Mouse (Mus musculus) left cerebral cortex, postnatal 36 days (tissue): ENCODE data around the gene Olfr458. TPM values are rescaled to one million over a fixed set of nuclear protein-coding genes. Genes with fewer than 3 reads are reported as not detected.
"Not testable (repeated sequence)": the region's sequence is repeated elsewhere in the genome, so short reads cannot be mapped to it uniquely, and the experiment has no call there.

Experiments
- DNase-seq, 2 experiments: peaks; one replicate each; pipeline ENCODE4 v3.0.0; 2021 to 2022; ENCODE audit warnings: low spot score in 2 of 2, mixed read lengths in 1 of 2
- intact Hi-C: fragments of 180-260 bp; cut with DNase I; formaldehyde crosslinking; loops from one replicate; pipeline ENCODE4 v1.15.1; 2025
- total RNA-seq, 2 experiments: library from RNA; stranded (reverse); gene quantifications; 2 replicates each; pipeline ENCODE4 v1.2.3; 2021

Gene Olfr458
- not detected for total RNA-seq

- no peak for DNase-seq
- intact Hi-C loops: no loop called here
Observed at GRCm38 (mm10) chr6:42465096-42465495, at the start of gene Olfr458. Gene Olfr458, minus strand, starts transcription at chr6:42465196.

- no peak for DNase-seq
- intact Hi-C loops: no loop called here
Observed at GRCm38 (mm10) chr6:42513461-42513860, 48.5 kb upstream of the Olfr458 start.

GRCm38 (mm10) chr6:42509311-42509710 lies 44.3 kb upstream of the Olfr458 start:
- intact Hi-C loops: no loop called here
- no peak for DNase-seq

- DNase-seq: no peak
Observed at GRCm38 (mm10) chr6:42503478-42503877, 38.5 kb upstream of the Olfr458 start.

GRCm38 (mm10) chr6:42489731-42490130 lies 24.7 kb upstream of the Olfr458 start:
- intact Hi-C loops: no loop called here
- no peak for DNase-seq

More at GRCm38 (mm10) chr6:42503478-42503877, 38.5 kb upstream of the Olfr458 start:
- intact Hi-C loops: no loop called here

- intact Hi-C loops: no loop called here
- no peak for DNase-seq
Observed at GRCm38 (mm10) chr6:42487114-42487513, 22.1 kb upstream of the Olfr458 start, which contains the start of gene Olfr456. Gene Olfr456, minus strand, starts transcription at chr6:42487214.

GRCm38 (mm10) chr6:42484633-42485032 lies 19.6 kb upstream of the Olfr458 start:
- intact Hi-C loops: no loop called here
- no peak for DNase-seq

- no peak for DNase-seq
- intact Hi-C loops: no loop called here
Observed at GRCm38 (mm10) chr6:42476235-42476634, 11.2 kb upstream of the Olfr458 start, which contains the start of gene Olfr457. Gene Olfr457, minus strand, starts transcription at chr6:42476335.

GRCm38 (mm10) chr6:42471298-42471697 lies 6.3 kb upstream of the Olfr458 start:
- DNase-seq, intact Hi-C loops: not testable (repeated sequence)

GRCm38 (mm10) chr6:42470542-42470941 lies 5.5 kb upstream of the Olfr458 start:
- intact Hi-C loops: no loop called here
- DNase-seq: no peak

GRCm38 (mm10) chr6:42447381-42447780 lies 17.6 kb downstream of the Olfr458 start:
- no peak for DNase-seq
- intact Hi-C loops: no loop called here

- DNase-seq: no peak
- intact Hi-C loops: no loop called here
Observed at GRCm38 (mm10) chr6:42444491-42444890, 20.5 kb downstream of the Olfr458 start.

- no peak for DNase-seq
Observed at GRCm38 (mm10) chr6:42441395-42441794, 23.6 kb downstream of the Olfr458 start.

GRCm38 (mm10) chr6:42435490-42435889 lies 29.5 kb downstream of the Olfr458 start:
- intact Hi-C loops: no loop called here
- DNase-seq: no peak

More at GRCm38 (mm10) chr6:42441395-42441794, 23.6 kb downstream of the Olfr458 start:
- intact Hi-C loops: no loop called here

GRCm38 (mm10) chr6:42434446-42434845 lies 30.6 kb downstream of the Olfr458 start, which contains the start of gene Tas2r126:
Gene Tas2r126, plus strand, starts transcription at chr6:42434535.
- intact Hi-C loops: no loop called here

GRCm38 (mm10) chr6:42433554-42433953 lies 31.4 kb downstream of the Olfr458 start:
- DNase-seq: no peak
- intact Hi-C loops: no loop called here

More at GRCm38 (mm10) chr6:42434446-42434845, 30.6 kb downstream of the Olfr458 start, which contains the start of gene Tas2r126:
- no peak for DNase-seq

- DNase-seq: no peak
- intact Hi-C loops: no loop called here
Observed at GRCm38 (mm10) chr6:42426337-42426736, 38.7 kb downstream of the Olfr458 start.

GRCm38 (mm10) chr6:42424472-42424871 lies 40.5 kb downstream of the Olfr458 start:
- intact Hi-C loops: no loop called here
- DNase-seq: no peak

- intact Hi-C loops: no loop called here
- DNase-seq: no peak
Observed at GRCm38 (mm10) chr6:42421439-42421838, 43.6 kb downstream of the Olfr458 start.

GRCm38 (mm10) chr6:42419443-42419842 lies 45.6 kb downstream of the Olfr458 start:
- intact Hi-C loops: no loop called here
- no peak for DNase-seq
